Mouse (Mus musculus) lung, postnatal 0 days (tissue): Measurements from ENCODE around the gene Efcc1.

Experiments used
- CTCF ChIP-seq: IDR thresholded peaks from 2 replicates; pipeline ENCODE4 v1.5.1; 2016; ENCODE audit warnings: antibody characterized with exemption, mild to moderate bottlenecking
- EP300 ChIP-seq: IDR thresholded peaks from 2 replicates; pipeline ENCODE4 v1.6.1; 2016; ENCODE audit warnings: antibody characterized with exemption, mild to moderate bottlenecking, control low read depth

DNA sequence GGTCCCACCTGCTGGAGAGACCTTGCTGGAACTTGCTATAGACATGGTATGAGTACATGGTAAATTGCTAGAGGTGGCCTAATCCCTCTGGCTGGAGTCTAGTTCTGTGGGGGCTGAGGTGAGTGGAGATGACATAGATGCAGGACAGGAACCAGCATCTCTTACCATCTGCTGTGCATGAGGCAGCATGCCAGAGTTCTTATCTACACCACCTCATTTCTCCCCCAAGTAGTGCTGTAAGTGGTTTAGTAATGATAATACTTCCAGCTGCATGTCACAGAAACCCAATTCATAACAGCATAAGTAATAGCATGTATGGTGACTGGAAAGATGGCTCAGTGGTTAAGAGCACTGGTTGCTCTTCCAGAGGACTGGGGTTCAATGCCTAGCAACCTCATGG, 9.8 kb downstream of the Efcc1 start:
- TF ChIP-seq CTCF = no peak
- no peak for TF ChIP-seq EP300
